In genomic region chr13:71853426-71854025, GRCm38 (mm10) we compare ENCODE assay signal across 21 mouse cellular contexts.
A peak's percentile ranks its signal among the peaks of the same experiment; 100 is the strongest.
DNase-seq lines count a peak whose midpoint lies in the region; ATAC-seq lines count a peak whose summit lies in the region.
"Had no signal": no experiment of that assay in that cellular context is flagged by ENCODE, and none has a peak within 500 bp of the region (broad histone marks: within the 10 kb centered on the region; RNA-seq: fewer than 3 reads in every experiment).

No protein-coding gene starts in this region.

- no peak overlapping the region for H3K9ac ChIP-seq in hindbrain, embryonic 15.5 days
- no peak overlapping the region for H3K9ac ChIP-seq in hindbrain, embryonic 11.5 days (ENCODE audit: low read depth, low read length)
- H3K9ac ChIP-seq: kidney, embryonic 15.5 days; liver, postnatal 0 days; stomach, embryonic 15.5 days had no signal

- peaks cover 4% of the 10 kb centered on the region; the same call in 1 of the 2 replicates for H3K4me1 ChIP-seq in hindbrain, embryonic 15.5 days (replicated peaks)
- no peaks in the 10 kb centered on the region for H3K4me1 ChIP-seq in hindbrain, embryonic 11.5 days (replicated peaks; ENCODE audit: control insufficient read depth, insufficient read depth, low read length)
- H3K4me1 ChIP-seq: kidney, embryonic 15.5 days; limb, embryonic 10.5 days; stomach, embryonic 15.5 days had no signal

- H3K27me3 ChIP-seq in hindbrain, embryonic 15.5 days: no peaks in the 10 kb centered on the region
- H3K27me3 ChIP-seq in hindbrain, embryonic 11.5 days (ENCODE audit: control insufficient read depth, insufficient read depth, low read length): no peaks in the 10 kb centered on the region
- H3K27me3 ChIP-seq: kidney, embryonic 15.5 days; stomach, embryonic 15.5 days had no signal

- WGBS in hindbrain, embryonic 15.5 days: 58% methylated on average over 7 of the region's 7 CpGs
- WGBS in hindbrain, embryonic 11.5 days: 68% methylated on average over 7 of the region's 7 CpGs

- peak; percentile 66 for ATAC-seq in cerebellum, adult (ENCODE audit: insufficient number of reproducible peaks, low FRiP score, low TSS enrichment)
- ATAC-seq in hindbrain, embryonic 15.5 days (ENCODE audit: low FRiP score, low read depth): peak; percentile 30; the same call in 1 of the 2 replicates
- no peak for ATAC-seq in hindbrain, embryonic 11.5 days (ENCODE audit: low FRiP score)
- ATAC-seq: activated CD4-positive, CD25-positive, alpha-beta regulatory T cell, adult 4 months; CD4-positive, CD25-positive, alpha-beta regulatory T cell, adult 4 months; intestine, embryonic 16.5 days; liver, postnatal 0 days; midbrain, embryonic 16.5 days had no signal

- intact Hi-C loops in left cerebral cortex, postnatal 14 days (cut with DNase I): no loop called here
- intact Hi-C loops in left cerebral cortex, postnatal 10 days (cut with DNase I): no loop called here
- intact Hi-C loops in left cerebral cortex, postnatal 25 days (cut with DNase I): no loop called here

- no peak overlapping the region for H3K27ac ChIP-seq in hindbrain, embryonic 15.5 days (replicated peaks)
- no peak overlapping the region for H3K27ac ChIP-seq in hindbrain, embryonic 11.5 days (ENCODE audit: low read depth, low read length)
- H3K27ac ChIP-seq: hindbrain, embryonic 10.5 days; kidney, embryonic 15.5 days; limb, embryonic 10.5 days; stomach, embryonic 15.5 days had no signal

- H3K4me2 ChIP-seq in hindbrain, embryonic 15.5 days: no peak overlapping the region
- no peak overlapping the region for H3K4me2 ChIP-seq in hindbrain, embryonic 11.5 days (replicated peaks; ENCODE audit: low read depth, low read length)
- H3K4me2 ChIP-seq: kidney, embryonic 15.5 days; stomach, embryonic 15.5 days had no signal

- H3K36me3 ChIP-seq in hindbrain, embryonic 15.5 days: no peaks in the 10 kb centered on the region
- H3K36me3 ChIP-seq in hindbrain, embryonic 11.5 days (ENCODE audit: control insufficient read depth, insufficient read depth, low read length): no peaks in the 10 kb centered on the region
- H3K36me3 ChIP-seq: hindbrain, embryonic 10.5 days; kidney, embryonic 15.5 days; limb, embryonic 10.5 days; stomach, embryonic 15.5 days had no signal

- DNase-seq in cerebellum, adult 8-10 months: no peak
- DNase-seq in hindbrain, embryonic 11.5 days (ENCODE audit: low spot score): no peak
- DNase-seq in left cerebral cortex, postnatal 14 days (ENCODE audit: low spot score in 2 of 2): peak; percentile 1 to 6
- DNase-seq in left cerebral cortex, postnatal 10 days (ENCODE audit: extremely low spot score in 1 of 2, low spot score in 2 of 2): no peak
- peak; percentile 13 to 33 for DNase-seq in left cerebral cortex, postnatal 25 days (ENCODE audit: low spot score in 2 of 2)
- no peak for DNase-seq in lung, postnatal 4 days
- DNase-seq: adrenal gland, postnatal 10 days; gastrocnemius, postnatal 25 days; liver, postnatal 0 days; lung, postnatal 10 days; thymus, adult 2 months had no signal

- no peak overlapping the region for H3K4me3 ChIP-seq in hindbrain, embryonic 15.5 days
- no peak overlapping the region for H3K4me3 ChIP-seq in hindbrain, embryonic 11.5 days (ENCODE audit: low read depth, low read length)
- H3K4me3 ChIP-seq: hindbrain, embryonic 10.5 days; kidney, embryonic 15.5 days; limb, embryonic 10.5 days; stomach, embryonic 15.5 days had no signal

- H3K9me3 ChIP-seq in hindbrain, embryonic 15.5 days: no peaks in the 10 kb centered on the region
- H3K9me3 ChIP-seq in hindbrain, embryonic 11.5 days (ENCODE audit: control insufficient read depth, low read length): no peaks in the 10 kb centered on the region
- H3K9me3 ChIP-seq: hindbrain, embryonic 10.5 days; kidney, embryonic 15.5 days; limb, embryonic 10.5 days; stomach, embryonic 15.5 days had no signal

Comparison
In these comparisons a context has a peak if more than half of its experiments do, and no peak if none do; other contexts are left out.
1. DNase-seq: peak in left cerebral cortex, postnatal 14 days (2 of 2) and left cerebral cortex, postnatal 25 days (2 of 2); none in cerebellum, adult 8-10 months (single experiment), hindbrain, embryonic 11.5 days (single experiment), left cerebral cortex, postnatal 10 days (0 of 2) and lung, postnatal 4 days (0 of 2).